Mouse (Mus musculus): ENCODE measurements around the gene Calhm3. TPM values are rescaled to one million over a fixed set of nuclear protein-coding genes. Genes with fewer than 3 reads are reported as not detected.

Calhm3 gene
- polyA plus RNA-seq, 1 experiment from 2014 or later: not detected

GRCm38 (mm10) chr19:47176916-47177505 is 19.4 kb upstream of the Calhm3 start:
- H3K36me3 ChIP-seq (ENCODE audit: control insufficient read depth, insufficient read depth, low read length): no peaks in the 10 kb centered on the region
- no peaks in the 10 kb centered on the region for H3K27me3 ChIP-seq (ENCODE audit: control insufficient read depth, insufficient read depth, low read length)
- TF ChIP-seq EP300 (optimal IDR thresholded peaks at IDR 0.05): no peak
- no peak for TF ChIP-seq CTCF (IDR thresholded peaks at IDR 0.05; ENCODE audit: low read depth)

GRCm38 (mm10) chr19:47175472-47175871 is 17.9 kb upstream of the Calhm3 start:
- Histone ChIP-seq H3K27me3 (ENCODE audit: control insufficient read depth, insufficient read depth, low read length) (no peaks in the 10 kb centered on the region), H3K4me3 (ENCODE audit: low read depth, low read length) (no peak overlapping the region), H3K27ac (replicated peaks) (no peak overlapping the region), H3K9me3 (ENCODE audit: control insufficient read depth, low read length) (no peaks in the 10 kb centered on the region), H3K9ac (ENCODE audit: low read length) (no peak overlapping the region), H3K4me2 (replicated peaks; ENCODE audit: low read depth) (no peak overlapping the region), H3K36me3 (ENCODE audit: control insufficient read depth, insufficient read depth, low read length) (no peaks in the 10 kb centered on the region), H3K4me1 (replicated peaks; ENCODE audit: control insufficient read depth, insufficient read depth) (0 out of 2 replicates have a peak, but pooled peaks cover 3% of the 10 kb centered on the region)
- no peak for DNase-seq (ENCODE audit: low spot score)
- 59% methylated on average over 2 of the region's 2 CpGs for WGBS
- ATAC-seq (ENCODE audit: low FRiP score, low TSS enrichment): no peak
- TF ChIP-seq EP300 (optimal IDR thresholded peaks at IDR 0.05): no peak
- TF ChIP-seq CTCF (IDR thresholded peaks at IDR 0.05; ENCODE audit: low read depth): peak; percentile 51

More at GRCm38 (mm10) chr19:47176916-47177505, 19.4 kb upstream of the Calhm3 start:
- H3K27ac ChIP-seq (replicated peaks): no peak overlapping the region
- no peak overlapping the region for H3K4me3 ChIP-seq (ENCODE audit: low read depth, low read length)
- peak; percentile 39; the same call in 1 of the 2 replicates for ATAC-seq (ENCODE audit: low FRiP score, low TSS enrichment)
- H3K4me2 ChIP-seq (replicated peaks; ENCODE audit: low read depth): no peak overlapping the region
- WGBS: 50% methylated on average over 2 of the region's 2 CpGs
- H3K9ac ChIP-seq (ENCODE audit: low read length): no peak overlapping the region
- DNase-seq (ENCODE audit: low spot score): no peak
- H3K4me1 ChIP-seq (replicated peaks; ENCODE audit: control insufficient read depth, insufficient read depth): 0 out of 2 replicates have a peak, but pooled peaks cover 3% of the 10 kb centered on the region
- no peaks in the 10 kb centered on the region for H3K9me3 ChIP-seq (ENCODE audit: control insufficient read depth, low read length)

GRCm38 (mm10) chr19:47174515-47174914 is 17.0 kb upstream of the Calhm3 start:
- ATAC-seq (ENCODE audit: low FRiP score, low TSS enrichment) (no peak), DNase-seq (ENCODE audit: low spot score) (no peak)
- WGBS: 51% methylated on average over 3 of the region's 3 CpGs
- peak; percentile 74 for TF ChIP-seq CTCF (IDR thresholded peaks at IDR 0.05; ENCODE audit: low read depth)
- TF ChIP-seq EP300 (optimal IDR thresholded peaks at IDR 0.05): no peak
- Histone ChIP-seq H3K4me2 (replicated peaks; ENCODE audit: low read depth) (no peak overlapping the region), H3K9me3 (ENCODE audit: control insufficient read depth, low read length) (no peaks in the 10 kb centered on the region), H3K27me3 (ENCODE audit: control insufficient read depth, insufficient read depth, low read length) (no peaks in the 10 kb centered on the region), H3K4me3 (ENCODE audit: low read depth, low read length) (no peak overlapping the region), H3K4me1 (replicated peaks; ENCODE audit: control insufficient read depth, insufficient read depth) (0 out of 2 replicates have a peak, but pooled peaks cover 3% of the 10 kb centered on the region), H3K36me3 (ENCODE audit: control insufficient read depth, insufficient read depth, low read length) (no peaks in the 10 kb centered on the region), H3K27ac (replicated peaks) (no peak overlapping the region), H3K9ac (ENCODE audit: low read length) (no peak overlapping the region)

- H3K4me3 ChIP-seq (ENCODE audit: low read depth, low read length): peak overlapping the region; percentile 17; the same call in 1 of the 2 replicates
- WGBS: 23% methylated on average over 11 of the region's 11 CpGs
- peak; percentile 68 for ATAC-seq (ENCODE audit: low FRiP score, low TSS enrichment)
These were observed 11.3 kb upstream of the Calhm3 start for GRCm38 (mm10) chr19:47168793-47169412.

GRCm38 (mm10) chr19:47168223-47168622 is 10.7 kb upstream of the Calhm3 start:
- 0 out of 2 replicates have a peak, but pooled peaks cover 2% of the 10 kb centered on the region for H3K4me1 ChIP-seq (replicated peaks; ENCODE audit: control insufficient read depth, insufficient read depth)
- ATAC-seq (ENCODE audit: low FRiP score, low TSS enrichment) (peak; percentile 40; the same call in 1 of the 2 replicates), DNase-seq (ENCODE audit: low spot score) (no peak)
- H3K27ac ChIP-seq (replicated peaks): no peak overlapping the region
- H3K4me2 ChIP-seq (replicated peaks; ENCODE audit: low read depth): peak overlapping the region; percentile 44
- H3K4me3 ChIP-seq (ENCODE audit: low read depth, low read length): 0 out of 2 replicates have a peak overlapping the region, but pooled peaks have one; percentile 17
- H3K9me3 ChIP-seq (ENCODE audit: control insufficient read depth, low read length): no peaks in the 10 kb centered on the region
- TF ChIP-seq EP300 (optimal IDR thresholded peaks at IDR 0.05): no peak
- peak; percentile 94 for TF ChIP-seq CTCF (IDR thresholded peaks at IDR 0.05; ENCODE audit: low read depth)
- no peaks in the 10 kb centered on the region for H3K27me3 ChIP-seq (ENCODE audit: control insufficient read depth, insufficient read depth, low read length)
- no peak overlapping the region for H3K9ac ChIP-seq (ENCODE audit: low read length)
- H3K36me3 ChIP-seq (ENCODE audit: control insufficient read depth, insufficient read depth, low read length): no peaks in the 10 kb centered on the region
- WGBS: 12% methylated on average over 13 of the region's 13 CpGs

More at GRCm38 (mm10) chr19:47168793-47169412, 11.3 kb upstream of the Calhm3 start:
- no peaks in the 10 kb centered on the region for H3K9me3 ChIP-seq (ENCODE audit: control insufficient read depth, low read length)
- H3K36me3 ChIP-seq (ENCODE audit: control insufficient read depth, insufficient read depth, low read length): no peaks in the 10 kb centered on the region
- TF ChIP-seq CTCF (IDR thresholded peaks at IDR 0.05; ENCODE audit: low read depth) (peak; percentile 90), EP300 (optimal IDR thresholded peaks at IDR 0.05) (no peak)
- no peak overlapping the region for H3K27ac ChIP-seq (replicated peaks)
- H3K9ac ChIP-seq (ENCODE audit: low read length): no peak overlapping the region
- no peaks in the 10 kb centered on the region for H3K27me3 ChIP-seq (ENCODE audit: control insufficient read depth, insufficient read depth, low read length)
- 0 out of 2 replicates have a peak, but pooled peaks cover 2% of the 10 kb centered on the region for H3K4me1 ChIP-seq (replicated peaks; ENCODE audit: control insufficient read depth, insufficient read depth)
- peak overlapping the region; percentile 44 for H3K4me2 ChIP-seq (replicated peaks; ENCODE audit: low read depth)
- DNase-seq (ENCODE audit: low spot score): peak; percentile 83
